Mouse (Mus musculus) brain, embryonic 14.5 days (tissue): ENCODE measurements at regions not wholly inside any gene's neighbourhood (a gene's known extent, or its start where the extent isn't known, plus 50 kb on each side); places are given as distances from the start of the nearest gene placed in this dataset.

Experiments
- CTCF ChIP-seq: fragments of 200-500 bp; IDR thresholded peaks from 2 replicates; pipeline ENCODE4 v1.5.1; 2012; ENCODE audit warnings: inconsistent platforms, mild to moderate bottlenecking, moderate library complexity, borderline replicate concordance; ENCODE audit not compliant: insufficient read depth, insufficient read length; ENCODE audit errors: extremely low read depth
- POLR2A ChIP-seq: fragments of 200-500 bp; IDR thresholded peaks from 2 replicates; pipeline ENCODE4 v1.6.1; 2012; ENCODE audit warnings: mild to moderate bottlenecking, inconsistent platforms, borderline replicate concordance; ENCODE audit not compliant: poor library complexity, insufficient read depth, insufficient read length, severe bottlenecking; ENCODE audit errors: extremely low read depth

DNA sequence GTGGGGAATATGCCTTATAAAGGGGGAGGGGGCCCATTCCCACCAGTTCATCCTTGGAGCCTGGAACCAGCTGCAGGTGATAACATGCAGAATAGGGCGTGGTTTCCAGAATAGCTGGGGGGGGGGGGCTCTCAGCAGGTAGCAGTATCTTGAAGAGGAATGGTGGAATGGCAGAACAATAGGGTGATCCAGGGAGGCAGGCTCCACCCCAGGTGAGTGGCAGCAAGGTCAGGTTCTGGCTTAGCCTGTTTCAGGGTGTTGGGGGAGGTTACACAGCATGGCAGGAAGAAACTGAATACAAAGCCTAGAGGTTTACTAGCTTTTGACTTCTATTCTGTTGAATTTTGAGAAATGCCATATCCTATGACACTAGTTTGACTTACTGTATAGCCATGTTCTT lies 1296.8 kb upstream of the Cdh20 start:
- no peak for TF ChIP-seq CTCF
- no peak for TF ChIP-seq POLR2A
